Mouse (Mus musculus) left cerebral cortex, postnatal 10 days (tissue): ENCODE measurements at regions not wholly inside any gene's neighbourhood (a gene's known extent, or its start where the extent isn't known, plus 50 kb on each side); places are given as distances from the start of the nearest gene placed in this dataset.
"Not testable (repeated sequence)": the region's sequence is repeated elsewhere in the genome, so short reads cannot be mapped to it uniquely, and the experiment has no call there.

Experiments used
- DNase-seq, 2 experiments: peaks; one replicate each; pipeline ENCODE4 v3.0.0; 2021 to 2022; ENCODE audit warnings: low spot score in 2 of 2, mixed read lengths in 1 of 2; ENCODE audit errors: extremely low spot score in 1 of 2
- intact Hi-C: fragments of 180-260 bp; cut with DNase I; formaldehyde crosslinking; loops from one replicate; pipeline ENCODE4 v1.15.1; 2025

DNA sequence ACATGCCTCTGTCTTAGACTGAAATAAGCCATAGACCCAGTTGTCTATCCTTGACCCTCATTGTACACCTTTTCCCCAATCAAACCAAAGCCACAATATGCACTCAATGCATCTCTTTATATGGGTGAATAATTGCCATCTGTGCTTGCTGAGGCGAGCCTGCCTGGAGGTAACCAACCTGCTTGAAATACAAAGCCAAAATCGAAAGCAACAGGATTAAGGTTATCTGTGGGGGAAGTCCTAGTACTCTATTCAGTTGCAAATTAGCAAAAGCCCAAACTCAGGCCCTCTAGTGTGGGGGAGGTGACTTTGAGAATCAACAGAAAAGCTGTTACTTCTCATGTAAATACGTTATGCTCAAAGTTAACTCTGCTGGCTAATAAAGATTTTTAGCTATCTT lies 246.2 kb upstream of the Fundc1 start:
- no peak for DNase-seq

DNA sequence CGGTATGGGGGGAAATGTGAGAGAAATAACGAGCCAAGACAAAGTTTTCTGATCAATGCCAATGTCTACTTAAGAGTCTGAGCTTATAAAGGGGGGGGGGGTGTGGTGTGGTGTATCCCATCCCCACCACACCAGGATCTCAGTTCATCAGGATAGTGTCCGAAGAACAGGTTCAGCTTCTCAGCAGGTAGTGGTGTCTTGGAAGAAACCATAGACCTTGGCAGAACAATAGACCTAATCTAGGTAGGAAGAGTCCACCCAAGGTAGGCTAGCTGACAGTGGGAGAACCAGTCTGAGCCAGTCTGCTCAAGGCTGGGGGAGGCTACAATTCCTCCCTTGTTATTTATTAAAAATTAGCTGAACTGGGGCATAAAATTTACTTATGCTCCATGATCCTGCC lies 245.5 kb upstream of the Fundc1 start:
- intact Hi-C loops = no loop called here
- no peak for DNase-seq

More for the DNA sequence above, 246.2 kb upstream of the Fundc1 start:
- intact Hi-C loops = no loop called here

DNA sequence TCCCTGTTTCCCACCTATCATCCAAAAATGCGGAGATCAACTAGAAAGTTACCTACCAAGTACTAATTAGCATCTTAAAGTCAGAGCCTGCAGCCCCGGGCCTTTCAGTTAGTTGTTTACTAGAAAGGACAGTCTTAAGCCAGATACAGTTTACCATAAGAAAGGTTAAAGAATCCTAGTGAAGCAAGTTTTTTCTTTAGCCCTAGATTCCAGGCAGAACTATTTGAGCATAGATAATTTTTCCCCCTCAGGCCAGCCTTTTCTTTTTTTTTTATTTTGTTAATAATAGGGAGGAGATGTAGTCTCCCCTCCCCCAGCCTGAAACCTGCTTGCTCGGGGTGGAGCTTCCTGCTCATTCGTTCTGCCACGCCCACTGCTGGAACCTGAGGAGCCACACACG lies 215.9 kb upstream of the Fundc1 start:
- intact Hi-C loops, DNase-seq: not testable (repeated sequence)

DNA sequence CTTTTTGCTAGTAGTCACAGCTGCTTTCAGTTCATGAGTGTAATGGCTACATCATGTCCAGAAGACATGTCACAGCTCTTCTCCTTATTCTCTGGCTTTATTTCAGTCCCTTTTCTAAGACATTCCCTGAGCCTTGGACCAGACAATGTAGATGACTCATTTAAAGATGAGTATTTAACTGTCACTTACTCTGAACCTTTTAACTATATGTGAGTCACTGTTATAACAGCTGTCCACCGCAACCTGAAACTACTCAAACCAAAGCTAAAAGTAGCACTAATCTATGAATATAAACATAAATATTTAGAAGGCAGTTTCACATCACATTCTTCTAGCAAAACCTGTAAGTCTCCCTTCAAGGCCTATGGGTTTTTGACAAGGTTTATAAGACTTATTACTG lies 203.8 kb upstream of the Fundc1 start:
- DNase-seq = no peak
- intact Hi-C loops = no loop called here

DNA sequence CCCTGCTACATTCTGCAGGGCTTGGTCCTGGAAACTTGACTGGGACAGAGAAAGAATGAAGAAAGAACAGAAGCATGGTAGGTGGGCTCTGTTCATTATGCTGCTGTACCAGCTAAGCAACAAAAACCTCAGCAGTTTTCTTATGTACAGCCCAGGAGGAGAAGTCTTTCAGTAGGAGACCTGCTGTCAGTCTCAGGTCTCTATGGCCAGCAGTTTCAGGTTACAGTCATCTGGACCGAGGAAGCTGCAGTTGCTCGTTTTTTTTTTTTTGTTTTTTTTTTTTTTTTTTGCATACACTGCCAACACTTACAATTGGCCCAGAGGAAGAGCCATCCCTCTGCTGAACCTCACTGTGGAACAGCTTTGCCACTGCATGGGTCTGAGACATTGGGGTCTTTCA lies 180.7 kb upstream of the Fundc1 start:
- intact Hi-C loops = no loop called here
- no peak for DNase-seq

DNA sequence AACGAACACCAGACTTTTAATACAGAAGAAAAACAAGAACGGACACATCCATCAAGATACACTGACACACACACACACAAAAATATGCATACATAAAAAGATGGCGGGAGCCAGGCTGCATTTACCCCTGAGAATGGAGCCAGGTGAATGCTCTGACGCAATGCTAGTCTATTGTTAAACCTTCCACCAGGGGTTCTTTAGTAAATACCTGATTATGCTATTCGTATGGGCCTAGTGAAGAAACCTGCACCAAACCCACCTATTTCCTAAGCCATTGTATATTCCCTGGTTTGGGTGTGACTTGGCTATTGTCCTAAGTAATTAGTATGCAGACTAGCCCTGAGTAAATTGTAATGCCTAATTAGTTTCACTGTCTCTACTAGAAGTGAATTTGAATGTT lies 179.3 kb upstream of the Fundc1 start:
- intact Hi-C loops = no loop called here
- DNase-seq = no peak

DNA sequence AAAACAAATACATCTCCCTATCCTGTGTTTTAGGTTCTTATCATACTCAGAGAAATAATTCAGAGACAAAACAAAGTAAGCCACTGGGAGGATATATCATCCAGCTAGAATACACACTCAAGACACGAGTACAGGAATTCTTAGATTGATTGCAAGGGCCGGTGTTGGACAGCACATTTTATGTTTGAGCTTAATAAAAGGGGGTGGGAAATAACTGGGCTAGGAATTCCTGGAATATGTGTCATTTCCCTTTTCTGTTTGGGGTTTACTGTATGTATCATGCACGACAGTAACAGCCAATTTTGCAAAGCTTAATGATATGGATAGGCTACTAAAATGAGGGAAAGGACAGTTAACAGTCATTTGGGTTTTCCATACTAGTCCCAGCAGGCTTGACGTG lies 158.1 kb upstream of the Fundc1 start:
- intact Hi-C loops = no loop called here
- DNase-seq = no peak

DNA sequence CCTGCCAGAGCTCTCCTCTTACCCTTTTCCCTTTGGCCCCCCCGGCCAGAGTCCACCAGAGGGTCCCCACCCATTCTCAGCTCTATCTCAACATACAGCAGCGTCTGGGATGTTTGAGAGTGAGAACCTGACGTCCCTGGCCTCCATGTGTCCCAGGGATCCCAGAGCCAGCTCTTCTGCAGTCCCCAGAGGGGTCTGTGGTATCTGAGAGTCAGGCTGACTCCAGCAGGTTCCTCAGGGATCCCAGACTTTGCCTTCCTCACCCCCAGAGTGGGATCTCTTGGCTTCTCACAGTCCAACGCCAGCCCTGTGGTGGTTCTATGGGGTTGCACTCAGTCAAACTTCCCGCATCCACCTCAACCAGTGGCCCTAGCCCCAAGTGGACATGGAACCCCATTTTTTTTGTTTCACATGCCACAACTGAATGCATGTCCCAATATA lies 153.7 kb upstream of the Fundc1 start:
- no peak for DNase-seq
- intact Hi-C loops = no loop called here

DNA sequence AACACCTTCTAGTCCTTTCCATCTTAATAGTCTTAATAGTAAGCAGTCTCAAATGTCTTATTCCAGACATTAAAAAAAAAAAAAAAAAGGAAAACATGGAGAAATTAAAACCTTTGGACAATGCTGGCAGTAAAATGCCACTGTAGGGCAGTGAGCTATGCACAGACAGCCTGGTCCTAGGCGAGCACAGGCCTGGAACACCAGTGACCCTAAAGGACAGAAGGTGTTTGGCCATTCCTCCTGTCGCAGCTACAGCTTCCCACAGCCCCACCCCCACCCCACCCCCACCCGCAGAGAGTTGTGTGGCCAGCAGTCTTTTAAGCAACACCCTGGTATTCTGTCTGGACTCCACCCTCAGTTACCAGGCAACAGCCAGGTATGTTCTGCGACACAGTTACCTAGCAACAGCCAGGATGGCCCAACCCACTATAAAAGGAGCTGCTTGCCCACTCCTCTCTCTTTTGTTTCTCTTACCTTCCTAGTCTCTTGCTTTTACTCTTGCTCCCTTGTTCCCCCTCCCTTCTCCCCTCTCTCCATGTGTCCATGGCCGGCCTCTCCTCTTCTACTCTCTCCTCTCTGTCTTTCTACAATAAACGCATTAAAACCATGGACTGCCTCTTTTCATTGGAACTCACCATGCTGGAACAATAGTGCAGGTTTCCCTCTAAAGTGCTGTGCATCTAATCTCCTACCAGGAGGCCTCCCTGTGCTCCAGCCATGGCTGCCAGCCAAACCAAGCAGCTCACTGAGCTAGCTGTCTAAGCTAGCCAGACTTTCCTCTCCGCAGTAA lies 153.1 kb upstream of the Fundc1 start:
- DNase-seq = peak in 1 of 2 experiments; percentile 22
- intact Hi-C loops = no loop called here

DNA sequence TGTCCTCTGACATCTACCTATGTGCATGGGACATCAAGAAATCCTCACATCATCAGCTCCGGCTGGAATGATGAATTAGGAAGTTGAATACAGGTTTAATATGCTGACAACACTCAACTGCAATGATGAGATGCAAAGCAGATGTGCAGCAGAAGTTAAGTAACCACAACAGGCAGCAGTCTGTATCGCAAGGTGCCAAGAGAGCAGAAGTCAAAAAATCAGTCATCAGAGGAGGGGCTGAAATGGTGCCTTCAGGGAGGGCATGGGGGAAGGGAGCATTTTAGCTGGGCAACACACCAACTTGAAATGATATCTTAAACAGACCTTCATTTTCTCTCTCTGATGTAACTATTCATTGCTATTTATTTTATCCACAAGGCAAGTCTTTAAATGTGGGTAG lies 152.3 kb upstream of the Fundc1 start:
- no peak for DNase-seq
- intact Hi-C loops = no loop called here

DNA sequence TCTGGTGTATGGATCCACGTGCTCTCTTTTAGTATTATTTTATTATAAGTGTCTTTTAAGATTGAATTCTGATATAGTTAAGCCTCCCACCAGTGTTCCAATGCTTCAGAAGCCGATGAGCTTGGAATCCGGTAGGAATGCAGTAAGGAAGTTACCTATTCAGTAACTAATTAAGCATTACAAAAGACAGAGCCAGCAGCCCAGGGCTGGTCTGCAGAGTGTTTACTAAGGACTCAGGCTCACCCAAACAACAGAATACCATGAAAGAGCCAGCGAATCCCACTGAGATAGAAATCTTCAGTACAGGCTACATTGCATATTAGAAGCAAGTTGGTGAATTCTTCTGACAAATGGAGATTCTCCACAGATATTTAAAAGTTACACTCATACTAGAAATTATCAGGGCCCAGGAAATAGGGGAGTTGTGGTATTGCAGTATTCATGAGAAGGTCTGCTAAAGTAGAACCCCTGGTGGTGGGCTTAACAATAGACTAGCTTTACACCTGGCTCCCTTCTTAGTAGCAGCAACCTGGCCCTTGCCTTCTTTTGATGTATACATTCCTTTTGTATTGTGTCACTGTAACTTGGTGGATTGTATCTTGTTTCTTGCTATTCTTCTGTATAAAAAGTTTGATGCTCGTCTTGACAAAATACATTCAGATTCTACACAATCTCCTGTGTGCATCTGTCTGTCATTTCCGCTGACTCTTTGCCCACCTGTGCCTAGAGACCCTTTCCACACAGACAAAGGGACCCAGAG lies 149.9 kb upstream of the Fundc1 start:
- intact Hi-C loops, DNase-seq: not testable (repeated sequence)

DNA sequence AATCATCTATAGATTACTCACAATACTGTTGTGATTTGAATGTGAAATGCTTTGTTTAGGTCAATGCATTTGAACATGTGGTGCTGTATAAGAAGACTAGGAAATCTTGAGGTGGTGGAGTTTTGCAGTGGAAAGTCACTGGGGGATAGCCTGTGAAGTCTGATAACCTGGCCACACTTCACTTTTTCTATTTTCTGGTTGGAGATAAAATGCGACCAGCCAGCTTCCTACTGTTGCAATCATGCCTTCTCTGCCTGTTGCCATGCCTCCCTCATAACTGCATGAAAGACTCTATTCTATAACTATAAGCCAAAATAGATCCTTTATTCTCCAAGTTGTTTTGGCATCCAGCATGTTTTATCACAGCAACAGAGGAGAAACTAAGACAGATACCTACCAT lies 142.4 kb upstream of the Fundc1 start:
- intact Hi-C loops = no loop called here
- DNase-seq = no peak

DNA sequence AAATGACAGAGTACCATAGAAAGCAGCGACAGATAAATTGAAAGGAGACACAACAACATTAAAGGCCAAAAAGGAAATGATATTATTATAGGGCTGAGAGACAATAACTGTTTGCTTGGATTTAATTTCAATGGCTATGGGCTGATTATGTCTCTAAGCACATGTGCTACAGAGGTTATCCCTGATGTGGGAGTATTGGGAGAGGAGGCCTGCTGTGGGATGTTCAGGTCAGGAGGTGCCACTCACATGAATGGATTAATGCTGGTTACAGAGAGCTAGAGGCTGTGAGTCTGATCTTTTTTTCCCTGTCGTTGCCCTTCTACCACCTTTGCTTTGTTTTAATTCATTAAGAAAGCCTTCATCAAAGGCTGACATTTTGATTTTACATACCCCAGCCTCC lies 140.8 kb upstream of the Fundc1 start:
- DNase-seq = no peak
- intact Hi-C loops = no loop called here

DNA sequence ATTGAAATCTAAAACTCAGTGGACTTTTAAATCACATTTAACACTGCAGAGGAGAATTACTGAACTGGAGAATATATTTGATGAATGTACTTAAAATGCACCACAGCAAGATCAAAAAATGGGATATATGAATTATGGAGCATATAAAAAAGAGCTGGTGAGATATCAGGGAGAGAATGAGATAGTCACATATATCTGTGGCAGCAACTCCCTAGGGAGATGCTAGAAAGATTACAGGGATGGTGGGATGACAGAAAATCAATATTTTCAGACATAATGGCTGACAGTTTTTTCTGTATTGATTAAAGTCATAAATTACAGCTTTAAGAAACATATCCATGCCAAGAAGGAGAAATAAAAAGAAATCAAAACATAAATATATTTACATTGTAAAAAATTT lies 140.3 kb upstream of the Fundc1 start:
- DNase-seq = no peak
- intact Hi-C loops = no loop called here
